Mouse (Mus musculus): ENCODE data around the gene Cd101.

Cd101 gene

GRCm38 (mm10) chr3:101037984-101038545, 8.7 kb upstream of the Cd101 start:
- DNase-seq, result no peak

- no peak for DNase-seq
Measured at GRCm38 (mm10) chr3:101036001-101036400, 6.6 kb upstream of the Cd101 start.

DNA sequence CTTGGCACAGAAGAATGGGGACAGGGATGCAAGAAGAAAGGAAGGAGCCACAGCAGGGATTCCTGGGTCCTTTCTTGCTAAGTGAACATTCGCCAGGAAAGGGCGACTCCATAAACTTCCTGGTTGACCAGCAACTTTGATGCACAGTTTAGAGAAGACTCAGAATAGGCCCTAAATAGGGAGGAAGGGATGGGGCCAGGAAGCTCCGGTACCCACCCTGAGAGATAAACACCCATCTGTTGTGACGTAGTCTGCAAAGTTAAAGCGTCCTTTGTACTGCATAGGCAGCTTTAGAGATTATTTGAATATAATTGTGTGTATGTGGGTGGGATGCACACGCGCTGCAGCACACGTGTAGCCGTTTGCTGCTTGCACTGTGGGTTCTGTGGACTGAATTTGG, 5.2 kb upstream of the Cd101 start:
- no peak for DNase-seq

- no peak for DNase-seq
Measured at GRCm38 (mm10) chr3:101033644-101034043, 4.3 kb upstream of the Cd101 start.

- DNase-seq, result no peak
Measured at GRCm38 (mm10) chr3:101031456-101032142, 2.2 kb upstream of the Cd101 start.

GRCm38 (mm10) chr3:101030630-101031029, 1.3 kb upstream of the Cd101 start:
- no peak for DNase-seq

DNA sequence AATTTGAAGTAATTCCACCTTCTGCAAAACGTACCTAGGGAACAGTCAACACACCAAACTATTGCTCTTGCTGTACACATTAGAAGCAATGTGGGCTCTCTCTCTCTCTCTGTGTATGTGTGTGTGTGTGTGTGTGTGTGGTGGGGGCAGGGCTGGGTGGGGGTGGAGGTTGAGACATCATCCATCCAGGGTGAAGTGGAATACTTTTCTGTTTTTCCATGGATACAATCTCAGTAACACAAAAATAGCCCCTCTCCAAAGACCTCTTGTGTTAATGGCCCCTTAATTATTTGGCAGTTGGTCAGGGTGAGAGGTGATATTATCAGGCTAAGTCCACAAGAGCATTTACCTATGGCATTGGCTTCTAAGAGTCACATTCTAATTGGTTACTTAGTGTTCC, 2.6 kb downstream of the Cd101 start:
- no peak for DNase-seq

DNA sequence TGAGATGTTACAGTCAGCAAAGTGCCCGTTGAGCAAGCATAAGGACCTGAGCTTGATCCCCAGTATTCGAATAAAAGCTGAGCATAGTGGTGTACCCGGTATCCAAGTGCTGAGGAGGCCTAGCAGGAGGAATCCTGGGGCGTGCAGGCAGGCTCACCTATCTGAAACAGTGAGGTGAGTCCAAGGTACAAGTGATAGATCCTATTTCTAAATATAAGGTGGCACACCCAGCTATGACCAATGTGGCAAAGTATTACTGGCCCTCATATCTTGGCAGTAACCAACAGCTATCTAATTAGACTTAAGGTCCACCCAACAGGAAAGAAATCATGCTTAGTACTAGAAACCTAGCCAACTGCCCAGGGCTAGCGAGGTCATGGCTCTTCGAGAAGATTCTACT, 6.4 kb downstream of the Cd101 start:
- DNase-seq, result no peak

GRCm38 (mm10) chr3:101021481-101022051, 7.8 kb downstream of the Cd101 start:
- no peak for DNase-seq

- no peak for DNase-seq
Measured at GRCm38 (mm10) chr3:101021073-101021472, 8.3 kb downstream of the Cd101 start.

GRCm38 (mm10) chr3:101018494-101018893, 10.9 kb downstream of the Cd101 start:
- DNase-seq, result no peak

DNA sequence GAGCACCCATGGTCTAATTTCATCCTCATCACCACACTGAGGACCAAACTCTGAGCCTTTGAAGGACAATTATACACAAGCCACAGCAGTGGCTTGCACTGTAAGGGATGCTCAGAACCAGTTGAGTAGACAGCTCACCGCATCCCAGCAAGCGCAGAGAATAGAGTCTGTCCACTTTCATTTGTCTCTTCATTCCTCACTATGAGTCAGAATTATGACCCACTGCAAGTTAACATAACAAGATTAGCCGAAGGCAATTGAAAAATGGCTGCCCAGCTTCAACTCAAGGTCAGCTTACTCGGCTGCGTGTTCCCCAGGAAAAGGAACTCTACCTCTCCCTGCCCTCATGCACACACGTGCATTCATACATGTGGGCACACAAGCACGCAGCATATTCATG, 13.3 kb downstream of the Cd101 start:
- DNase-seq, result no peak

- no peak for DNase-seq
Measured at GRCm38 (mm10) chr3:101015254-101015653, 14.1 kb downstream of the Cd101 start.

- no peak for DNase-seq
Measured at GRCm38 (mm10) chr3:101013536-101013935, 15.8 kb downstream of the Cd101 start.

GRCm38 (mm10) chr3:101013005-101013404, 16.4 kb downstream of the Cd101 start:
- DNase-seq, result no peak

DNA sequence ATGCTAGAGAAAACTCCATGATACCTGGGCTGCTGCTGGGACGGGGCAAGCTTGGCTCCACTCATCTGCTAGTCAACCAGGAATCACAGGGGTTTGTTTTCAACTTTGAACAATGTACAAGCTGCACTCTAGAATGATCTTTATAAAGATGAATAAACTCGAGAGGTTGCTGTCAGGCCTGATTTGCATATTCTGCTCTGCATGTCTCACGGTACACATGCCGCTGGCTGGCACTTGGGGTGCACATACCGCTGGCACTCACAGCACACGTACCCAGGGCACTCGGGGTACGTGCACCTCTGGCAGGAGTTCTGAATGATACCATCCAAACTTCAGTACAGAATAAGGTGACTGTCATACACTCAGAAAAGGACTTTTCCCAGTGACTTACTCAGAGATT, 16.8 kb downstream of the Cd101 start:
- DNase-seq, result no peak

DNA sequence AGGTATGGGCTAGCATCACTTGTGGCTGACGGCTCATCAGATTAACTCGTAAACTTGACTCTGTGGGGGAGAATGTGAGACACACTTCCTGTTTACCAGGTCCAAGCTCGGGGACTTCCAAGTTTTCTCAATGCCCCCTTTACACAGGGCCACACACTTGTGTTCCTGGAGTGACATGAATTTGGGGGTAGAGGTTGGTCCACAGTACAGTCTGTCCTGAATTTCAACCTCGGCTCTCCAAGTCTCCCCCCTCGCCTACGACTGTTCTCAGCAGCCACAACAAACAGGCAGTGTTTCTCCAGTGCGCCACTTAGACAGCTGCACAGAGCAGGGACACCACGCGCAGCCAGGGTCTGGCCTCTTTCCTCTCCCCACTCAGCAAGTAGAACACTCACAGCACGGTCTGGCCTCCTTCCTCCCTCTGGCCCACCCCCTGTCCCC, 17.2 kb downstream of the Cd101 start:
- DNase-seq, result no peak

- no peak for DNase-seq
Measured at GRCm38 (mm10) chr3:101011203-101011600, 18.2 kb downstream of the Cd101 start.

GRCm38 (mm10) chr3:101010589-101011202, 18.7 kb downstream of the Cd101 start:
- no peak for DNase-seq

DNA sequence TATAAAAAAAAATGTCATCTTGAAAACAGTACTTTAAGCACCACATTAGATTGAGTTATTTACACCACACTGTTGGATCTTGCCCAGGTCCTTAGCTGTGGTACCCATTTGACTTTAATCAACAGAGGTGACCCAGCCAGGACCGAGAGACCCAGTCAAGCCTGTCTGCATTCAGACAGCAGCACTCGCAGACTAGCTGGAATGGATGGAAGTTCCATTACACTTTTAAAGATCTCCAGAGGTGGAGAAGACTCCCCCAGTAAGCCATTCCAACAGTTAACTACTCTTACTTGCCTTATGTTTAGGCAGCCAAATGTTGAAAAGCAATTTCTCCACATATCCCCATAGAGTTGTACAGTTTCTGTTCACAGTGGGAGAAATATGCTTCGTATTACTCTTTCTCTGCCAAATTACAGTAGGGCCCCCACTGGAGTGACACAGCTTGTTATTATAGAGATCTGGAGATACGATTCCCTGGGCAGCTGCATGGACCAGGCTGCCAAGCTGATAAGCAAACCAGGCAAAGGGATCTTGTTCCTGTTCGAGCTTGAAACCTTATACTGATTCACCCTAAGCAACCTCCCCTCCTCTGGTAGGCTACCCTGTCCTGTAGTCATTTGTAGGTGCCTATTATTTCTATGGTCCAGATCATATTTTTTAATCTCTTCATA, 22.1 kb downstream of the Cd101 start:
- DNase-seq, result no peak

DNA sequence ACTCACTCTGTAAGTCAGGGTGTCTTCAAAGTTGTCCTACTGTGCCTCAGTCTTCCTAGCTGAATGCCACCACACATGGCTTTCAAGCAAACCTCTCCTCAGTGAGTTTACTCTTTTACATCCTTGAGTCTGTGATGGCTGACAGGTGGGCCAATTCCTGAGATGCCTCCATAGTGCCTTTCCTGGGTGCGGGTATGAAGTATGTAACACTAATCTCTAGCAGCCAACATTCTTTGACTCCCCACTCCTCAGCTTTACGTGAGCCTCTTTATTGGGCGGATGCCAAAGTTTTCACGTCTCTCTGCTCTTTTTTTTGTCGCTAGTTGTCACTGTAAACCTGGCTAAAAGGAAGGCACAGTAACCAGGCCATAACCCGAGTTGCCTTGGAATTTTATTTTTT, 24.0 kb downstream of the Cd101 start:
- DNase-seq, result no peak

DNA sequence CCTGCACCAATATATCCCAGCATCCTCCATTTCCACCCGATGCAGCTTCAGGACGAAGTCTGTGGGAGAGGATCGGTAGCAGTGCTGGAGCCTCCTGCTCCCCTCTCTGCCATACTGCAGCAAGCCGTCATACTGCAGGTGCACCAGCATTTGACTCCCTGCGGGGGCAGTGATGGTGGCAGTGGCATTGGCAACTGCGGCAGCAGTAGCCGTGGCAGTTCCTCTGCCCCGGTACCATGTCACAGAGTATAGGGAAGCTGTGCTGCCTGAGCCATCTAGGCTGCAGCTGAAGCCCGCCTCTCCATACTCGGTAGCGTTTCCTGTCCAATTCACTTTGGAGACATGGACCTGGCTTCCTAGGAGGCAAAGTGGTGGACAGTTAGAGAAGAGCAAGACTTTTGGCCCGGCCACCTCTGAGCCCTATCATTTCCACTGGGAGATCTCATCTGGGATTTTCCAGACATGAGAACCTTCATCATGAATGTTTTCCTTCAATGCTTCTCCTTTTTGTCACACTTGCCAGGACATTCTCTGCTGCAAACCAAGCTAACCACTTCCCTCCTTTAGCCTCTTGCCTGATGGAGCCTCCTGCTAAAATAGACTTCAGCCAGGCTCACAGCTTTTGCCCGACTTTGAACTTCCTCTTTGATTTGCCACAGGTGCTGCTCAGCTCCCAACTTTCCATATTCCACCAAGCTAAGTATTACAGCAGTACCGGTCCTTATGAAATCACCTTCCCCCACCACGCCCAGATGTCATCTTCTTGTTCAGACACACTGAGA, 25.6 kb downstream of the Cd101 start:
- DNase-seq, result no peak

- no peak for DNase-seq
Measured at GRCm38 (mm10) chr3:100999732-101000131, 29.6 kb downstream of the Cd101 start.

Data from liver (tissue).